Mouse (Mus musculus) erythroblast, embryonic 14.5 days (primary cell): Measurements from ENCODE around the gene Mep1a.

ENCODE experiments used
- GATA1 ChIP-seq: IDR thresholded peaks from 2 replicates; pipeline ENCODE4 v1.6.1; 2012; ENCODE audit warnings: low read length, inconsistent platforms, mixed read lengths
- TAL1 ChIP-seq: IDR thresholded peaks from 3 replicates; pipeline ENCODE4 v1.6.1; 2012; ENCODE audit warnings: low read length, inconsistent platforms, mixed read lengths

GRCm38 (mm10) chr17:43520166-43520565 lies 17.6 kb upstream of the Mep1a start:
- TF ChIP-seq TAL1 = no peak
- TF ChIP-seq GATA1 = no peak
